Mouse (Mus musculus) retina, postnatal 7 days (tissue): ENCODE measurements around the gene Arhgap32.
"Not testable (repeated sequence)": the region's sequence is repeated elsewhere in the genome, so short reads cannot be mapped to it uniquely, and the experiment has no call there.

ENCODE experiments used
- DNase-seq: peaks from one replicate; pipeline ENCODE4 v3.0.0-alpha.2; 2012; ENCODE audit warnings: low read depth, low spot score

The Arhgap32 gene

GRCm38 (mm10) chr9:32115786-32116185 lies at the start of gene Arhgap32:
TSS of gene Arhgap32 (plus strand) at chr9:32116136.
- no peak for DNase-seq

- no peak for DNase-seq
Observed at GRCm38 (mm10) chr9:32072778-32073177, 43.2 kb upstream of the Arhgap32 start.

- DNase-seq, result no peak
Observed at GRCm38 (mm10) chr9:32088106-32088776, 27.7 kb upstream of the Arhgap32 start.

- DNase-seq, result no peak
Observed at GRCm38 (mm10) chr9:32088882-32089281, 27.1 kb upstream of the Arhgap32 start.

DNA sequence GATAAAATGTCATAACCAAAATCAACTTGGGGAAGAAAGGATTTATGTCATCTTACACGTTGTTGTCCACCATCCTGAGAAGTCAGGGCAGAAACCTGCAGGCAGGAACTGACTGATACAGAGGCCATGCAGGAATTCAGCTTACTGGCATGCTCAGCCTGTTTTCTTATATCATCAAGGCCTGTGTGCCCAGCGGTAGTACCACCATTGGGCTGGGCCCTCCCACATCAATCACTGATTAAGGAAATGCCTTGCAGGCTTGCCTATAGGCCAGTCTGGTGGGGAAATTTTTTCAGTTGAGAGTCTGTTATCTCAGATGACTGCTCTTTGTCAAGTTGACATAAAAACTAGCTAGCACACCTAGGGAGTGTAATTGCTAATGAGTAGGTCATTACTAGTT lies 22.5 kb upstream of the Arhgap32 start:
- no peak for DNase-seq

DNA sequence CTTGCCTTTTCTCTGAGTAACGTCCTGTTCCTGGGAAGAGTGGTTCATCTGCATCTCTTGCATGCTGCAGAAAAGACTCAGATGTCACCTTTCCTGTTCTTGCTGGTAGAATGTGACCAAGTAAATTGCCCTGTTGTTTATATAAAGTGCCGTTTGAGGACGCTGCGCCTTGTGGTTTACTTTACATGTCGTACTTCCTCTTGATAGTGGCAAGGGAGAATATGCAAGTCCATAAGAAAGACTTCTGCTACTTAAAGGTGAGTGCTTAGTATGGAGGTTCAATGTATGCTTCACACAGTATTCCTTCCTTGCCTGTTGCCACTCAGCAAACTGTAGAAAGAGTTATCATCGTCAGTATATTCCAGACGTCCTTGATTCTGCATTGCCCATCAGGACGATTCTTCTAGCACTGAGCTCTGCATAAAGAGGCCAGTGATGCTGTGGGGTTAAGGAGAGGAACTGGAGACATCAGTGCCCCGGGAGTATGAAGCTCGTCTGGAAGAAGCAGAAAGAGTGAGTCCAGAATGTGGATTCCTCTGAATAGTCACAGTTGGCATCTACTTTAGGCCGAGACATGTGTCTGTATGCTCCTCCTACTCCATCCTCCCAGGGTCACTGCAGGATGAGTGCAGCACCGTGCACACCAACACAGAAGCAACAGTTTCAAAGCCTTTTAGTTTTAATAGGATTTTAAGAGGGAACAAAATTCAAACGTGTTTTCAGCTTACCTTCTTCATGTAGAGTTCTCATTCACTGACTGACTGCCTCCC lies 21.4 kb upstream of the Arhgap32 start:
- no peak for DNase-seq

DNA sequence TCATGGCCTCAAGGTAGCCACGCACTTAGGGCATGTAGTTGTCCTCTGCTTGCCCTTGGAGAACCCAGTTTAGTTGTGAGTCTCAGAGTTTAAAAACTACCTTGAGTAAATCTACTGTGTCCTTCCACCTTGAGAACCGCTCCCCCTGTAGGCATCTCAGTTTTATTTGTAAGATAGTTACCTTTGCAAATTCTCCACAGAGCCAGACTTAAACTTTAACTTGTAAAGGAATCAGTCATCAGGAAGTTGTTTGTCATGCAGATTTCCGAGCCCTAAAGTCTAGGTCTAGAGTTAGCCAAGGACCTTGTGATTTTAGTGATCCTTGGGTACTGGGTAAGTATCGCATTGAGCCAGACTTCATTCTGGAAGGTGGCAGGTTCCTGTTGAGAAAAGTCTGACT lies 20.4 kb upstream of the Arhgap32 start:
- no peak for DNase-seq

- no peak for DNase-seq
Observed at GRCm38 (mm10) chr9:32096541-32096940, 19.4 kb upstream of the Arhgap32 start.

DNA sequence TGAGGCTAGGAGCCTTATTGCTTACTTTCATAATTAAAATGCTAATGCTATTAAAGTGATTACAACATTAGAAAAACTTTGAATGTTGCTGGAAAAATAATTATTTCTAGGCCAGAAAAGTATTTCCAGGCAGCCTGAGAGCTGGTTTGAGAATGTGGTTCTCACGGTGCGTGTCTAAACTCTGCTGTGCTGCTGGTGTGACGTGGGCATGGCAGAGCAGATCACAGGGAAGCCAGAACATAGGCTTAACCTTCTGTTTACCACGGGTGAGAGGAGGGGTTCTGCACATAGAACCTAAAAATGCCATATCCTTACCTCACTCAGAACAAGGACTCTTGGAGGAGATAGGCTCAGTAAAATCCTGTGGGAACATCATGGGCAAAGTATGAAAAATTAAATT lies 18.8 kb upstream of the Arhgap32 start:
- DNase-seq, result no peak

DNA sequence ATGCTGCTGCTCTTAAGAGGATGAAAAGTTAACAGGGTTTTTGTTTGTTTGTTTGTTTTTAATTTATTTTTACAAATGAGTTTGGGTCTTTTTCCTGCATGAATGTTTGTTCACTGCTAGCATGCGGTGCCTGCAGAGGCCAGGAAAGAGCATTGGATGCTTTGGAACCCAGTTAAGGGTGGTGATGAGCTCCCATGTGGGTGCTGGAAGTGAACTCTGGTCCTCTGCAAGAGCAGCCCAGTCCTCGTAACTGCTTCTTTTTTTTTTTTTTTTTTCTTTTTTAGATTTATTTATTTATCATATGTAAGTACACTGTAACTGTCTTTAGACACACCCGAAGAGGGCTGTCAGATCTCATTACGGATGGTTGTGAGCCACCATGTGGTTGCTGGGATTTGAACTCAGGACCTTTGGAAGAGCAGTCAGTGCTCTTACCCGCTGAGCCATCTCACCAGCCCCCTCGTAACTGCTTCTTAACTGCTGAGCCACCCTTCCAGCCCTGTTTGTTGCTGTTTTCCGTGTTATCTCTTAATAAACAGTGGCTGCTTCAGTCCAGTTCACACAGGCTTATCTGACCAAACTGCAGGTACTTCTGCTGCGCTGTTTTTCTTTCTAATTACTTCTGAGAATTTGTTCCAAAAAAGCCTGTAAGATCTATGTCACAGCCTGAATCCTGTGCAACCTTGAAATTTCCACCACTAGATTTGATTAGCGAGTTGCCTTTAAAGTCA lies 17.3 kb upstream of the Arhgap32 start:
- DNase-seq, result no peak

DNA sequence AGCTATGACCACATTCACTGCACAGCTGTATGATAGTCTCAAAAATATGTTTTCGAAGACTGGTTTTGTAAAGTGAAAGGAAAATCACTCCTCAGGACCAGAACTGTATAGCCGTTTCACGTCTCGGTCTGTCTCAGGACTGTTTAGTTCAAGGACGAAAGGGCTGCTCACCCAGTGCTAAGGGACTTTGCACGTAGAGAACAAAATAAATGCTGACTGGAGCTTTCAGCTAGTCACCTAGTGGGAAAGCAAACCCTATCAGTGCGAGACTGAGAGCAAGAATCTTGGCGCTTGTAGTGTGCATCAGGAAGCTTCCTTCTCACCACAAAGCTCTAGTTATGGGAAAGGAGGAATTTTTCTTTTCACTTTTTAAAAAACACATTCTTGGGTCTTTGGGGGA lies 15.4 kb upstream of the Arhgap32 start:
- DNase-seq, result no peak

GRCm38 (mm10) chr9:32101488-32101887 lies 14.4 kb upstream of the Arhgap32 start:
- DNase-seq, result no peak

DNA sequence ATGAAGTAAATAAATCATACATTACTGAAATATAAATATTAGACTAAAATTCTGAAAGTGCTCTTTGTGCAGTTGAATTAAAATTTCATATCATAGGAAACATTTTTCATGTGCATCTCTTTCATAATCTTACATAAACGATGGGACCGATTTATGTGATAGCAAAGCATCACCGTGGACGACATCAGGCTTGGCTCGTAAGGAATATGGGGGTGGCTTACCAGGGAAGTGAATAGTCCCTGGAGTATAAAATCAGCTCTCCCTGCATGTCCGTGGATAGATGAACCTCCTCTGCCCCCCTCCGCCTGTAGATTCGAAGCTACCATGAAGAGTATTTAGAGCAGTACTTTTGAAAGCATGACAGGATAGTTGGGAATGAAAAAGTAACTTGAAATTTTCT lies 11.3 kb upstream of the Arhgap32 start:
- DNase-seq, result no peak

DNA sequence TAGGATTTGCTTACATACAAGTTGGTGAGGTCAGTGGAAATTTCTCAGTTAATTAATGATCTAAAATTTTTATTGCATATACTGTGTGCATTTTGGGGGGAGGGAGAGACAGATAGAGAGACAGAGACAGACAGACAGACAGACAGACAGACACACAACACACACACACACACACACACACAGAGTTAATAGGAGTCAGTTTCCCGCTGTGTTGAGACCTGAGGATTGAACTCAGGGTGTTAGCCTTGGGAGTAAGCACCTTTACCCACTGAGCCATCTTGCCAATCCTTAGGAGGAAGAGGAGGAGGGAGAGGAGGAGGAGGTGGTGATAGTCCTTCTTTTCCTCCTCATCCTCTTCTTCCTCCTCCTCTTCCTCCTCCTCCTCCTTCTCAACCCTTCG lies 5.6 kb upstream of the Arhgap32 start:
- no peak for DNase-seq

DNA sequence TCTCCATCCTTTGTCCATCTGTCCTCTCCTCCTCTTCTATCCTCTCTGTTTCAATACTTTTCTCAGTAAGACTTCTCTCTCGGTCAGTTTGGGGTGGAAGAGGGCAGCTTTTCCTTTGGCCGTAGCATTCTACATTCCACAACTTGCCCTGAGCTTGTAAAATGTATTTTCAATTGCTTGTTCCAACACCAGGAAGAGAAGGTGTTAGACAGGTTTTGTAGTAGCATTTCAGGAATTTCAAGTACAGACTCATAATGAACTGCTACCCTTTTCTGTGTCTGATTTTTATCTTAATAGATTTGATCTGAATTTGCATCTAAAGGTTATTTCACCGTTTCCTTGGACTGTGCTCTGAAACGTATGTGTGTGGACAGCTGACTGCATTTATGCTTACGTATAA lies 336 bp downstream of the Arhgap32 start:
- no peak for DNase-seq

- no peak for DNase-seq
Observed at GRCm38 (mm10) chr9:32117876-32118275, 1.9 kb downstream of the Arhgap32 start.

- DNase-seq, result no peak
Observed at GRCm38 (mm10) chr9:32118433-32118832, 2.5 kb downstream of the Arhgap32 start.

GRCm38 (mm10) chr9:32119586-32119985 lies 3.6 kb downstream of the Arhgap32 start:
- DNase-seq, result no peak

DNA sequence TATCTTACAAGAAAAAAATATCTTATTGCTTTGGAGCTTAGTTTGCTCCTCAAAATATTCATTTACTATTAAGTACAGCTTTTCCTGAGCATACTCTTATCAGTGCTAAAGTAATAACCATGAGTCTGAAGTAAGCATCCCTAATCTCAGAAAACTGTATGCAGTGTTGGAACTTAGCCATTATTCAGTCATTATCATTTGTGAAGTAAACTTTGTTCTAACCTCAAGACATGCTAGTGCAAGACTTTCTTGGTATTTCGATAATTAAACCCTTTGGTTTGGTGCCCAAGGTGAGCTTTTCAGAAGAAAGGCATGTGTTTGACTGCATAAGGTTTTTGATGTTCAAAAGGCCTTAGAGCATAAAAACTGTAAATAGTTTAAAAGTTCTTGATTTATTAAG lies 4.2 kb downstream of the Arhgap32 start:
- no peak for DNase-seq

GRCm38 (mm10) chr9:32121271-32121670 lies 5.3 kb downstream of the Arhgap32 start:
- DNase-seq, result not testable (repeated sequence)

DNA sequence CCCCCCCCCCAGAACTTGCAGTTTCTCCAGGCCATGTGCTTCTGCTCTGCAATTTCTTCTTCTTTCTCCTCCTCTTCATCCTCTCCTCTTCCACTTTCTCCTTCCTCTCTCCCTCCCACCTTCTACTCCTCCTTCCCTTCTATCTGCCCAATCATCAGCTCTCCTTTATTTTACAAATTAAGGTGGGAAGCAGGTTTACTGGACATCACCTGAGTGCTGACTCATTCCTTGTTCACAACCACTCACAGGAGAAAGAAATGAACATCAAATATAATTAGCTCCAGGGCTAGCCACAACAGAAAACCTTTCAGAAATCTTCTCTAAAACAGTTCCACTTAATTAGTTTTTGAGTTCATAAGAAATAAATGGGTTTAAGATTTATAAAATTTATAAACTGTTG lies 20.3 kb downstream of the Arhgap32 start:
- DNase-seq, result no peak

DNA sequence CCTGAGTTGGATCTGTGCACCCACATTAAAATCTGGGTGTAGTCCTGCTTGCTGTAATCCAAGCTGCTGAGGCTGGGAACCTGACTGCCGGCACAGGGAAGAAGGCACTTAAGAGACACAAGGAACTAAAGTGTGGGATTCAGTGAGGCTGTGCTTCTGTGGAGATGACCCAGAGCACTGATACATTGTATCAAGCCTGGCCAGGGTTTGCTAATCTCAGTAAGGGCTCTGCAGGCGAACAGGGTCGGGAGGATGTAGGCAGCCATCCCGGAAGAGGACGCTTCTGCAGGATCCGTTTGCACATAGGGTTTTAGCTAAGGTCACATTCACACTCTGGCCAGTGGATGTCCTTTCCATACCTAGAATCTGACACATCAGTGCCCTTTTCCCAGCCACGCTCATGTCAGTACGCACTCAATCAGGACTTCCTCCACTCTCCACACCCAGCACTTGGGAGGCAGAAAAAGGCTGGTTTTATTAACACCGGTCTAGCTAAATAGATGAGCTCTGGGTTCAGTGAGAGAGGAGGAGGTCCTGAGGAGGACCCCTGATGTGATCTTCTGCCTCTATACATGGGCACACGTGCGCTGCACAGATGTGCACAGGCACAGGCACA lies 20.9 kb downstream of the Arhgap32 start:
- no peak for DNase-seq
